In genomic region chr1:159614644-159615431, GRCm38 (mm10) we compare ENCODE assay signal across 12 mouse cellular contexts.
DNase-seq lines count a peak whose midpoint lies in the region; ATAC-seq lines count a peak whose summit lies in the region.
"Had no signal": no experiment of that assay in that cellular context is flagged by ENCODE, and none has a peak within 500 bp of the region (broad histone marks: within the 10 kb centered on the region; RNA-seq: fewer than 3 reads in every experiment).

No protein-coding gene starts in this region.

- DNase-seq in brain, adult 2 months (ENCODE audit: low read depth, low spot score), result peak; percentile 81
- DNase-seq in forebrain, embryonic 11.5 days (ENCODE audit: low spot score), result no peak
- DNase-seq in layer of hippocampus, adult 9-11 months, result peak; percentile 71
- no peak for DNase-seq in liver
- DNase-seq in yolk sac, embryonic 10.5 days (ENCODE audit: low spot score), result no peak
- DNase-seq in thymus, postnatal 10 days (ENCODE audit: low spot score in 2 of 2), result no peak
- DNase-seq: adrenal gland, postnatal 14 days; heart, postnatal 4 days had no signal

- H3K9me3 ChIP-seq in forebrain, embryonic 11.5 days (ENCODE audit: control insufficient read depth, low read length), result no peaks in the 10 kb centered on the region
- H3K9me3 ChIP-seq in midbrain, embryonic 16.5 days (replicated peaks; ENCODE audit: control insufficient read depth, low read length, poor library complexity, severe bottlenecking), result no peaks in the 10 kb centered on the region

- no peak overlapping the region for H3K27ac ChIP-seq in forebrain, embryonic 11.5 days (ENCODE audit: low read depth, low read length)
- H3K27ac ChIP-seq in midbrain, embryonic 16.5 days (ENCODE audit: low read length), result peak overlapping the region; percentile 88
- H3K27ac ChIP-seq: liver, embryonic 14.5 days had no signal

- no peak for ATAC-seq in forebrain, embryonic 11.5 days (replicated peaks; ENCODE audit: low FRiP score)
- peak; percentile 88 for ATAC-seq in midbrain, embryonic 16.5 days
- ATAC-seq in erythroid progenitor cell, adult 5-6 weeks (replicated peaks; ENCODE audit: low FRiP score, poor library complexity, severe bottlenecking), result no peak

- no peak overlapping the region for H3K9ac ChIP-seq in forebrain, embryonic 11.5 days (ENCODE audit: low read length)
- peak overlapping the region; percentile 61 for H3K9ac ChIP-seq in midbrain, embryonic 16.5 days (ENCODE audit: low read depth, low read length)
- H3K9ac ChIP-seq: liver, embryonic 14.5 days had no signal

- 0 out of 2 replicates have a peak, but pooled peaks cover 2% of the 10 kb centered on the region for H3K4me1 ChIP-seq in forebrain, embryonic 11.5 days (replicated peaks; ENCODE audit: control insufficient read depth, insufficient read depth, low read length)
- H3K4me1 ChIP-seq in midbrain, embryonic 16.5 days (ENCODE audit: control insufficient read depth, insufficient read depth, low read length), result peaks cover 22% of the 10 kb centered on the region

- 54% methylated on average over 16 of the region's 16 CpGs for WGBS in forebrain, embryonic 11.5 days
- 22% methylated on average over 16 of the region's 16 CpGs for WGBS in midbrain, embryonic 16.5 days

- H3K27me3 ChIP-seq in forebrain, embryonic 11.5 days (ENCODE audit: control insufficient read depth, insufficient read depth, low read length), result no peaks in the 10 kb centered on the region
- no peaks in the 10 kb centered on the region for H3K27me3 ChIP-seq in midbrain, embryonic 16.5 days (ENCODE audit: control insufficient read depth, insufficient read depth, low read depth, low read length)

- H3K36me3 ChIP-seq in forebrain, embryonic 11.5 days (ENCODE audit: control insufficient read depth, insufficient read depth, low read length), result no peaks in the 10 kb centered on the region
- no peaks in the 10 kb centered on the region for H3K36me3 ChIP-seq in midbrain, embryonic 16.5 days (ENCODE audit: control insufficient read depth, insufficient read depth, low read length)

- H3K4me2 ChIP-seq in forebrain, embryonic 11.5 days (ENCODE audit: low read depth, low read length, severe bottlenecking), result 0 out of 2 replicates have a peak overlapping the region, but pooled peaks have one; percentile 5
- peak overlapping the region; percentile 49 for H3K4me2 ChIP-seq in midbrain, embryonic 16.5 days (ENCODE audit: low read length)

- no peak overlapping the region for H3K4me3 ChIP-seq in forebrain, embryonic 11.5 days (ENCODE audit: low read depth, low read length)
- peak overlapping the region; percentile 26 for H3K4me3 ChIP-seq in midbrain, embryonic 16.5 days (ENCODE audit: low read depth, low read length)
- H3K4me3 ChIP-seq: erythroblast, embryonic 14.5 days had no signal

Comparison
In these comparisons a context has a peak if more than half of its experiments do, and no peak if none do; other contexts are left out.
1. DNase-seq: peak in brain, adult 2 months (single experiment) and layer of hippocampus, adult 9-11 months (single experiment); none in forebrain, embryonic 11.5 days (single experiment), liver (single experiment), yolk sac, embryonic 10.5 days (single experiment) and thymus, postnatal 10 days (0 of 2).